Mouse (Mus musculus) right cerebral cortex, postnatal 10 days (tissue): ENCODE data around the gene Aktip.

Source experiments
- DNase-seq, 2 experiments: peaks; one replicate each; pipeline ENCODE4 v3.0.0; 2021; ENCODE audit warnings: low spot score in 2 of 2

Aktip gene

DNA sequence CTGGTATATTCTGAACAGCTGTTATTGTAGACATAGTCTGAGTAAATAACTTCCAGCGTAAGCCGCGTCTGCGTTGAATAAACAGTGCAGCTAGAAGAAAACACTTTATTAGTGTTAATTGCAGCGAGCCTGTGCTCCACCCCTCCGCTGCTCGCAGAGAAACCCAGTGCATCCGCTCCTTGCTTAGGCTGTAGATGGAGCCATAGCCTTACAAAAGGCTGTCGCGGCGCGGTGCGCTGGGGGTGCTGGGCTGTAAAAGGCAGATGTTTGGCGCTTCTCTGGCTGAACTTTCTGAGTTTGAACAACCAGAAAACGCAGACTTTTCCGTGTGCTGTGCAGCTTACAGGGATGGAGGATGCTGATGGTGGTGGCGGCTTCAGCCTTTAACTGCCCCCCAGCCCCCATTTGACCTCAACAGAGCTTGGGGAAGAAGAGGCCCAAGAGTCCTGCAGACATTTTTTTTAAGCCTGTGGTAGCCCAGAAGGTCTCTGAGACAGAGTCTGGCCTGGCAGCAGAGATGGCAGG, 8.9 kb downstream of the Aktip start:
- peak; percentile 76 to 85 for DNase-seq

GRCm38 (mm10) chr8:91188152-91188551, 11.6 kb downstream of the Aktip start:
- no peak for DNase-seq

GRCm38 (mm10) chr8:91186372-91186771, 13.4 kb downstream of the Aktip start:
- DNase-seq: no peak

- DNase-seq: no peak
These were observed 22.1 kb downstream of the Aktip start for GRCm38 (mm10) chr8:91177708-91178107.

DNA sequence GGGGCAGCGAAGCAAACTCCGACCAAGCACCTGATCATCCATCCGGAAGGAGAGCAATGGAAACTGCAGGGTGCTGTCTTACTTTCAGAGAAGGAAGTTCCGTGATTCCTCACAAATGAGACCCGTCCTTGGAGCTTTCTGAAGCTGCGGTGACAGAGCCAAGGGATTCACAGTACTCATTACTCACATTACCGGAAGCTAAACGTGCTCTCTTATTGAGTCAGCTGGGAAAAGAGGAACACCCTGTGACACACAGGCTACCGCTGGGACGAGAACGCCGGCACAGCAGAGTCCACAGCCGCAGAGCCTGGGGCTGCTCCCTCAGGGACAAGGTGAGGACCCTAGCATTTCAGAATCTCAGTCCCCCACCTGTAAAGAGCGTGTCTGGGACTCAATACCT, 23.6 kb downstream of the Aktip start:
- DNase-seq: no peak

- no peak for DNase-seq
These were observed 28.2 kb downstream of the Aktip start for GRCm38 (mm10) chr8:91171605-91172004.

DNA sequence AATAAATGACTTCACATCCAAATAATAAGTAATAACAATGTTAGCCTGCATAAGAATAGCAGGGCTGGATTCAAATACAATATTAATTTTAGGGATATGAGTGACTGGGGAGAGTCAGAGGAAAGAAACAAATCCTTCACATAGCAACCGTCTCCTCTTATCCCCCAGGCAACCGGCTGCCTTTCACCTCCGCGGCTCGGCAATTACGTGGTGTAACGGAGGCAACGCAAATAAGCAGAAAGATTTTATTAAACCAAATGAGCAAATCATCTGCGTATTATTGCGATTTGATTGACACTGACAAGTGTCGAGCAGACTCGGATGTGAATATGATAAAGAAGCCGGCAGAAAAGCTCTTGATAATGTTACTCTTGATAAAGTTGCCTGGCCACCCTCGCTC, 28.9 kb downstream of the Aktip start:
- DNase-seq: peak; percentile 56 to 63

DNA sequence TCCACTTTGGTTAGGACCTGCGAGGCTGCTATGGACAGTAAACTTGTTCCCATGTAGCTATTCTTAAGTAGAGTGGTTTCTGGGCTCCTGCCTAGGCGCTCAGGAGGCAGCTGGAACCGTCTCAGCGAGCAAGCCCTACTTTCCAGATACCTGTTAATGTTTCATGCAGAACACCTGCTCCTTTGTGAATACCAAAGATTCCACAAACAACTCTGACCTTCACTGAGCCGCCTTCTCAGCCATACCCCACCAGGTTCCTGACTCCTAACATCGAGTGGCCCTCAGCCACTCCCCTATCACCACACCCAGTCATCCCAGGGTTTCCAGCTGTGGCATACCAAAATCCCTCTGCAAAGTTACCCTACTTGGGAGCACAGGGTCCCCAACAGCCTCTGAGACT, 29.6 kb downstream of the Aktip start:
- no peak for DNase-seq

GRCm38 (mm10) chr8:91159959-91160800, 39.6 kb downstream of the Aktip start:
- no peak for DNase-seq

- no peak for DNase-seq
These were observed 41.2 kb downstream of the Aktip start for GRCm38 (mm10) chr8:91158617-91159016.

DNA sequence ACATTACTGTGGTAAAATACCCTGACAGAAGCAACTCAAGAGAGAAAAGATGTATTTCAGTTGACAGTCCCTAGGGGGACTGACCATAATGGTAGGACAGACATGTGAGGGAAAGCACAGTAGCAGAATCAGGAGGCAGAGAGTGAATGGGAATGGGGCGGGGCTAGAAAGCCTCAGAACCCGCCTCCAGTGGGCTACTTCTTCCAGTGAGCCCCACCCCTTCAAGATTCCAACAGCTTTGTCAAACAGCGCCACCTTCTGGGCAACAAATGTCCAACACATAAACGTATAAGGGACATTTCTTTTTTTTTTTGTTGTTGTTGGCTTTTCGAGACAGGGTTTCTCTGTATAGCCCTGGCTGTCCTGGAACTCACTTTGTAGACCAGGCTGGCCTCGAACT, 45.2 kb downstream of the Aktip start:
- DNase-seq: no peak

- DNase-seq: no peak
These were observed 45.9 kb downstream of the Aktip start for GRCm38 (mm10) chr8:91153831-91154230.

DNA sequence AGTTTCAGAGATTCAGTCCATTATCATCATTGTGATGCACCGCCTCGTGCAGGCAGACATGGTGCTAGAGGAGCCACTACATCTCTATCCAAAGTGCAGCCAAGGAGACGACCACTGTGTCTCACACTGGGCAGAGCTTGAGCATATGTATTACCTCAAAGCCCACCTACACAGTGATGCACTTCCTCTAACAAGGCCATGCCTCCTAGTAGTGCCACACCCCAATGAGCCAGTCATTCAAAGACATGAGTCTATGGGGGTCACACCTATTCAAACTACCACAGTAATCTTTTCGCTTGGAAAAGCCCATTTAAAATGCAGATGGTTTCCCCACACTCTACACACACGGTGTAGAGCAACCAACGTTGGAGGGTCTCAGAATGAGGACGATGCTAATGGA, 48.2 kb downstream of the Aktip start:
- no peak for DNase-seq

GRCm38 (mm10) chr8:91149298-91149697, 50.5 kb downstream of the Aktip start:
- DNase-seq: no peak

- no peak for DNase-seq
These were observed 51.1 kb downstream of the Aktip start for GRCm38 (mm10) chr8:91148643-91149178.

DNA sequence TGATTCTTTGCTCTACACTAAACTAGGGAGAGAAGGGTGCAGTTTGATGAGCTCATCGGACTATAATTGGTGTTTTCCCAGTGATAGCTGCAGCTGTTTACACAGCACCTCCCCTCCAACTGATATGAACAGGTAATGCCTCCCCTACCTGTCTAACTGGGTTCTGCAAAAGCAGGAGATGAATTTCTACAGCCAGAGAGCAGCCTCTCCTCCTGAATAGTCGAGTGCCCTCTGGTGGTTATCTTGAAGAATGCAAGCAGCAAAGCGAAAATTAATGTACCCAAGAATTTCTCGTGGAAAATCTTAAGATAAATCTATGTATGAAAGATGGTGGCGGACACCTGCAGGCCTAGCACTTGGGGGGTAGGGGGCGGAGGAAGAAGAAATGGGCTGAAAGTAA, 52.1 kb downstream of the Aktip start:
- DNase-seq: peak; percentile 57 to 70

DNA sequence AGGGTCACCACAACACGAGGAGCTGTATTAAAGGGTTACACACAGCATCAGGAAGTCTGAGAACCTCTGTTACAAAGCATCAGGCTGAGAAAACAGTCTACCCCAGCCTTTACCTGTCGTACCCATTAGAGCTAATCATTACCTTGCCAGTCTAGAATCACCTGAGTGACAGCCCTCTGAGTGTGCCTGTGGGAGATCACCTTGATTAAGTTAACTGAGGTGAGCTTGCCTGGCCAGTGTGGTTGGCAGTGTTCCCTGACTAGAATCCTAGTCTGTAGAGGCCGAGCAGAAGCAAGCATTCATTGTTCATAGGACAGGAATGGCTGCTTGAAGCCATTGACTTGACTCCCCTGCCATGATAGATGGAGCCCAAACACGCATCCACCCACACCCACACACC, 58.9 kb downstream of the Aktip start:
- no peak for DNase-seq

DNA sequence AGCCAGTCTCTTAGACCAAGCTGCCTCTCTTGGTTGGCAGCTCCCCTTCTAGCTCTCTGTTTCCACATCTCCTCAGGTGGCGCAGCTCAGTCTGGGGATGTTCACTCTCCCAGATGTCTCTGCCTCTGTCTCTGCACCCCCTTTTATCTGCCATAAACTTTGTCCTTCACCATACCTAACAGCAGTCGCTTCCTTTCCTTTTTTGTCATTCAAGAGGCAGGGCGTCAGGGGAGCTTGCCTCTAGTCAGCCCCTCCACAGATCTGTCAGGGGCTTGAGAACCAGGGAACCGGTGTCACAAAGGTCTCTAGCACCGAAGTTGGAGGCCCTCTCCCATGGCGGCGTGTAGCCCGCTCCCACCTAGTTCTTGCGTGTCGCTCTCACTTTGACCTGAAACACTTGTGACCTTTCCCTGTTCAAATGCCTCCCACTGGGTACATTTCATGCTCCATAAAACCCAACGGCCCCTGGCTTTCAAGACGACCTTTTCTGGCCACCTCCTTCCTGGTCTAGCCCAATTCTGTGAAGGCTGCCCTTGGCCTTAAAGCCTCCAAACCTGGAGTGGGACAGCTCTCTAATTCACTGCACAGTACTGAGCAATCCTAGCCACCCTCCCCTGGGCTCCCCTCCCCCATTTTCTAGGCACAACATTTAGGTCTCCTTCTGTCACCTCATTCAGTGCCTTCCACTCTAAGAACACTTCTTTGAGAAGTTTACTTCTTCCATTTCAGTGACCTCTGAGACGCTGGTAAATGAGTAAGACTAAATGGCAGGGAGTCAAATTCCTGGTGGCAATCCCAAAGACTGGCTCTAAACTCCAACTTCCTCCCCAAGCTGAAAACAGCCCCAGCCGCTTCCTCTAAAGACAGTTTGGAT, 64.2 kb downstream of the Aktip start:
- DNase-seq: no peak

DNA sequence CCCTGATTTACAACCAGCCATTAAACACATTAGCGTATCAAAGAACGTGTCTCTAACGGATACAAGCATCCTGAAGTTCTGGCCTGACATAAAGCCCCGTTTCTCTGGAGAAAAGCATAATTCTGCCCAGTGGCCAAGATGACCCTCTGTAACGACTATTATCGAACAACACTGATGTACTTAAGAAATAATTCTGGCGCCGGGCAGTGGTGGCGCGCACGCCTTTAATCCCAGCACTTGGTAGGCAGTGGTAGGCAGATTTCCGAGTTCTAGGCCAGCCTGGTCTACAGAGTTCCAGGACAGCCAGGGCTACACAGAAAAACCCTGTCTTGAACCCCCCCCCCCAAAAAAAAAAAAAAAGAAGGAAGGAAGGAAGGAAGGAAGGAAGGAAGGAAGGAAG, 65.1 kb downstream of the Aktip start:
- DNase-seq: peak in 1 of 2 experiments; percentile 54

DNA sequence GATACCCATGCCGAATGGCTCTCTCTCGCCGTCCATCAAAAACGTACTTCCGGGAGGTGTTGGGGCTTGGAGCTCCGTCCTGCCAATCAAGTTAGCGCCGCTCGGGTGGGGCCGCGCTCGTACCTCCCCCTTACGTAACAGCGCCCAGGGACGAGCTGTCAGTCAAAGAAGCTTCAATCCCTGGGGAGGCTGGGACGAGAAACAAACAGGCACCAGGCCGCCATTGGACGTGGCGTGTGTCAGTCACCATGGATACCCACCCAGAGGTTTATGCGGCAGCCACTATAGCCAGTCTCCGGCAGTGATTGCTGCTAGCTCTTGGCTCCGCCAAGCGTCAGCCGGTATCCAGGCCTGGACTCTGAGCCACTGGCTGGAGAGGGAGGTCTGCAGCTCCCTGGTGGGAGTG, 65.7 kb downstream of the Aktip start:
- peak; percentile 100 for DNase-seq

DNA sequence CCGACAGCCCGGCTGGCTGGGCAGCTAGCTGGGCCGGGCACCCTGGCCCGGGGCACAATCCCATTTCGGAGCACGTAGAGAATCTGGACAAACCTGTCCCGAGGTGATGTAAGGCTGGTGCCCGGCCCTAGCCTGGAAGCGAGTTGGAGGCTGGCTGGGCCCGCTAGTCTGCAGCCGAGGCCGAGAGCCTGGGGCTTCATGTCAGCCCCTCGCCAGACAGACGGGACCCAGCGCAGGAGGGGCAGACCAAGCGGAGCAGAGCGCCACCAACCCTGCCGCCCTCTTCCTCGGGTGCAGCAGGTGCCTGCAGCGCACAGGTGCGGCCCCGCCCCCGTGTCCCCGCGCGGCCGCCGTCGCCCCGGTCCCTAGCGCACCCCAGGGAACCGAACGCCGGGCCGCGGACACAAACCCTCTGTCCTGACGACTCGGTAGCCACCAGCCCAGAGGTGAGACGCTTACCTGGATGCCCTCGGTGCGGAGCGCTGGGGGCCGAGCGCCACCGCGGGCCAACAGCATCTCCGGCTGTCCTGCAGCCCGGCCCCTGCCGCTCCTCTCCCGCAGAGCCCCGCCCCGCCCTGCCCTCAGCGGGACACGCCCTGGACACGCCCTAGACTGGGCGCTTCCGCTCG, 66.2 kb downstream of the Aktip start:
- no peak for DNase-seq

DNA sequence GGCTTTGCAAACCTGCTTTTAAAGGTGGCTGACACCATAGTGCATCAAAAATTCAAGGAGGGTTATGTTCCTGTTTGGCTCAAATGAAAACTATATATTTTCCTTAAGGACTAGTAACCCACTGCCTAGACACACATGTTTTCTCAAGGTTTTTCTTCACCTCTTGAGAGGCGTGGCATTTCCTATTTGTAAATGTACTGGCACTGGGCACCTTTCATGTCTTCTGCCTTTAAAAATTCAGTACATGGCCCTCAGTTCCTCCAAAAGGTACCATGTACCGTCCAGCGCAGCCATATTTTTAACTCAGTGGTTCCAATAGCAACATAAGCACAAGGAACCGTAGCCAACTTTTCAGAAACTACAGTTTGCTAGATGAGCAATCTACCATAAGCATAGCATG, 67.0 kb downstream of the Aktip start:
- DNase-seq: no peak
